Mouse (Mus musculus) T-cell, adult 66 days (primary cell): ENCODE measurements around the gene Cldn34d. TPM values are rescaled to one million over a fixed set of nuclear protein-coding genes. Genes with fewer than 3 reads are reported as not detected.

ENCODE experiments used
- total RNA-seq, 2 experiments: library from RNA; stranded (reverse); gene quantifications; 3 replicates in 1 of 2; 4 replicates in 1 of 2; pipeline ENCODE4 v1.2.4; 2023

The Cldn34d gene
- total RNA-seq, result not detected

DNA sequence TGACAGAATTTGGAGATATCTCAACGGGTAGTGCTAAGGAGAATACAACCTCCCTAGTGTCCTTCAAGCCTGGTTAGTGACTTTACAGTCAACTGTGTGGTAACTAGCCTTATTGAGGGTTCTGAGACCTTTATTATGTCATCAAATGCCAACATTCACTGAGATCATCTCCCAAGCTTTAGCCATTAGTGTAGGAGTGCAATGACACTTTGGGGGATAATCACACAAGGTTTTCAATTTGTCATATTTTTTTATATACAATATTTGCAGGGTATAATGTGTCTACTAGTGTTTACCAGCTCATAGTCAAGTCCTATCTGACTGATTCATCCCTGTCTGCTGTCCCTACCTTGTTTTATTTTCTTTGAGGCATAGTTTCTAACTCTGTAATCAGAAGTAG lies at the start of gene Cldn34d:
TSS of gene Cldn34d (minus strand) at position 101 of the 400 bp plus-strand sequence.

Other genes with a start within 250 kb of the Cldn34d start
- gene Cldn34b4, start 209.6 kb downstream of the Cldn34d start, total RNA-seq, result not detected